Mouse (Mus musculus) liver, embryonic 14.5 days (tissue): ENCODE results near the gene Cyp1b1. TPM values are rescaled to one million over a fixed set of nuclear protein-coding genes. Genes with fewer than 3 reads are reported as not detected.

ENCODE experiments used
- ATAC-seq: fragments of 200-750 bp; cut with Nextera tagmentation; 2 replicates; pipeline ENCODE4 v1.8.0; 2017; ENCODE audit warnings: moderate number of reproducible peaks, mild to moderate bottlenecking, moderate library complexity; ENCODE audit not compliant: insufficient read depth
- DNase-seq, 3 experiments: peaks; one replicate each; pipeline ENCODE4 v3.0.0-alpha.2; 2012 to 2013; ENCODE audit warnings: low read depth in 3 of 3, low spot score in 3 of 3
- H3K27ac ChIP-seq: fragments of 300-500 bp; sonication (generic); 2 replicates; pipeline ENCODE4 v1.5.1; 2014; ENCODE audit warnings: moderate library complexity, mild to moderate bottlenecking, control low read depth, inconsistent platforms
- H3K27me3 ChIP-seq: fragments of 300-500 bp; sonication (generic); 2 replicates; pipeline ENCODE4 v1.6.1; 2014; ENCODE audit warnings: mild to moderate bottlenecking, low read length, moderate library complexity; ENCODE audit not compliant: control insufficient read depth, insufficient read depth
- H3K36me3 ChIP-seq: fragments of 300-500 bp; sonication (generic); replicated peaks from 2 replicates; pipeline ENCODE4 v1.6.1; 2014; ENCODE audit warnings: low read depth; ENCODE audit not compliant: control insufficient read depth, insufficient read depth
- H3K4me1 ChIP-seq, 2 experiments: fragments of 200-500 bp in 1 of 2; fragments of 300-500 bp in 1 of 2; sonication (generic) in 1 of 2; replicated peaks; 2 replicates each; pipeline ENCODE4 v1.6.1; 2012 to 2014; ENCODE audit warnings: antibody characterized with exemption in 1 of 2, inconsistent platforms in 1 of 2, low read length in 1 of 2; ENCODE audit not compliant: control insufficient read depth in 2 of 2, insufficient read depth in 2 of 2
- H3K4me2 ChIP-seq: fragments of 300-500 bp; sonication (generic); 2 replicates; pipeline ENCODE4 v1.6.1; 2014; ENCODE audit warnings: low read depth, mild to moderate bottlenecking, control low read depth, moderate library complexity
- H3K4me3 ChIP-seq, 2 experiments: fragments of 200-500 bp in 1 of 2; fragments of 300-500 bp in 1 of 2; sonication (generic) in 1 of 2; 2 replicates each; pipeline ENCODE4 v1.5.1; 2012 to 2014; ENCODE audit warnings: low read depth in 2 of 2, low read length in 2 of 2, mild to moderate bottlenecking in 2 of 2, control low read depth in 1 of 2, inconsistent platforms in 1 of 2, moderate library complexity in 1 of 2; ENCODE audit not compliant: insufficient read depth in 1 of 2
- H3K9ac ChIP-seq: fragments of 300-500 bp; sonication (generic); replicated peaks from 2 replicates; pipeline ENCODE4 v1.6.1; 2014; ENCODE audit warnings: mild to moderate bottlenecking, control low read depth, moderate library complexity
- H3K9me3 ChIP-seq: fragments of 300-500 bp; sonication (generic); 2 replicates; pipeline ENCODE4 v1.6.1; 2016; ENCODE audit warnings: low read length, mixed read lengths; ENCODE audit not compliant: control insufficient read depth
- CTCF ChIP-seq: IDR thresholded peaks from 2 replicates; pipeline ENCODE4 v1.5.1; 2016; ENCODE audit warnings: antibody characterized with exemption, low read depth, control low read depth
- EP300 ChIP-seq: IDR thresholded peaks from 2 replicates; pipeline ENCODE4 v1.6.1; 2016; ENCODE audit warnings: antibody characterized with exemption, low read depth
- WGBS: fragments of 180-500 bp; shearing (Covaris S2); extraction: QIAGEN DNeasy Blood & Tissue Kit; methylation state at CpG from one replicate; pipeline ENCODE4 v1.1.7; 2014; ENCODE audit not compliant: insufficient replicate concordance; 5-methylcytosine and 5-hydroxymethylcytosine counted together
- polyA plus RNA-seq, 2 experiments: library from polyadenylated mRNA; depleted of rRNA in 1 of 2; stranded (reverse) in 1 of 2; unstranded in 1 of 2; fragments of >200 nt; fragmentation: Nextera tagmentation in 1 of 2; extraction: Ambion mirVana in 1 of 2; gene quantifications; 2 replicates each; pipeline versions ENCODE4 v1.2.1 to v1.2.3; 2012 to 2014

Gene Cyp1b1
- polyA plus RNA-seq, 2 experiments = 0.13 TPM

GRCm38 (mm10) chr17:79710246-79710842, 4.5 kb downstream of the Cyp1b1 start:
- H3K4me3 ChIP-seq = no peak overlapping the region
- ATAC-seq (no peak), DNase-seq (no peak)
- no peaks in the 10 kb centered on the region for H3K4me1 ChIP-seq
- peaks cover 45% of the 10 kb centered on the region for H3K27me3 ChIP-seq
- H3K4me2 ChIP-seq = no peak overlapping the region
- no peaks in the 10 kb centered on the region for H3K9me3 ChIP-seq
- no peaks in the 10 kb centered on the region for H3K36me3 ChIP-seq
- no peak overlapping the region for H3K27ac ChIP-seq
- H3K9ac ChIP-seq = no peak overlapping the region
- TF ChIP-seq EP300 = no peak
- no peak for TF ChIP-seq CTCF
- 17% methylated on average over 15 of the region's 15 CpGs for WGBS

GRCm38 (mm10) chr17:79709718-79710117, 5.1 kb downstream of the Cyp1b1 start:
- Histone ChIP-seq H3K4me3 (no peak overlapping the region), H3K27ac (no peak overlapping the region), H3K9ac (no peak overlapping the region), H3K4me1 (no peaks in the 10 kb centered on the region), H3K27me3 (peaks cover 39% of the 10 kb centered on the region), H3K9me3 (no peaks in the 10 kb centered on the region), H3K36me3 (no peaks in the 10 kb centered on the region), H3K4me2 (no peak overlapping the region)
- TF ChIP-seq CTCF (no peak), EP300 (no peak)
- 36% methylated on average over 1 of the region's 1 CpGs for WGBS
- DNase-seq = no peak
- ATAC-seq = no peak

GRCm38 (mm10) chr17:79708168-79708567, 6.7 kb downstream of the Cyp1b1 start:
- no peak for TF ChIP-seq EP300
- TF ChIP-seq CTCF = no peak
- Histone ChIP-seq H3K27me3 (peaks cover 24% of the 10 kb centered on the region), H3K9ac (no peak overlapping the region), H3K4me2 (no peak overlapping the region), H3K27ac (no peak overlapping the region), H3K4me3 (no peak overlapping the region), H3K4me1 (no peaks in the 10 kb centered on the region), H3K36me3 (no peaks in the 10 kb centered on the region), H3K9me3 (no peaks in the 10 kb centered on the region)
- ATAC-seq = no peak
- no peak for DNase-seq
- 33% methylated on average over 7 of the region's 7 CpGs for WGBS

GRCm38 (mm10) chr17:79705671-79706455, 9.0 kb downstream of the Cyp1b1 start:
- no peaks in the 10 kb centered on the region for H3K4me1 ChIP-seq
- no peak overlapping the region for H3K9ac ChIP-seq
- H3K4me3 ChIP-seq = no peak overlapping the region
- no peaks in the 10 kb centered on the region for H3K9me3 ChIP-seq
- WGBS = 56% methylated on average over 9 of the region's 9 CpGs
- DNase-seq = no peak
- H3K4me2 ChIP-seq = no peak overlapping the region
- TF ChIP-seq CTCF (no peak), EP300 (no peak)
- peaks cover 4% of the 10 kb centered on the region; the same call in 1 of the 2 replicates for H3K27me3 ChIP-seq
- no peaks in the 10 kb centered on the region for H3K36me3 ChIP-seq
- no peak for ATAC-seq
- no peak overlapping the region for H3K27ac ChIP-seq

GRCm38 (mm10) chr17:79700871-79701270, 14.0 kb downstream of the Cyp1b1 start:
- Histone ChIP-seq H3K27ac (no peak overlapping the region), H3K4me3 (no peak overlapping the region), H3K9ac (no peak overlapping the region), H3K9me3 (no peaks in the 10 kb centered on the region), H3K4me1 (no peaks in the 10 kb centered on the region), H3K36me3 (no peaks in the 10 kb centered on the region), H3K4me2 (no peak overlapping the region), H3K27me3 (no peaks in the 10 kb centered on the region)
- no peak for TF ChIP-seq EP300
- TF ChIP-seq CTCF = no peak
- DNase-seq (no peak), ATAC-seq (no peak)
- WGBS = 59% methylated on average over 5 of the region's 5 CpGs
